Mouse (Mus musculus) liver, adult 2 months (tissue): Measurements from ENCODE around the gene Dop1a.

ENCODE experiments used
- CTCF ChIP-seq: fragments of 200-500 bp; IDR thresholded peaks from 2 replicates; pipeline ENCODE4 v1.5.1; 2011; ENCODE audit warnings: low read depth, low read length, control low read depth
- POLR2A ChIP-seq: fragments of 200-500 bp; IDR thresholded peaks from 2 replicates; pipeline ENCODE4 v1.6.1; 2011; ENCODE audit warnings: low read length, control low read depth; ENCODE audit not compliant: insufficient read depth; ENCODE audit errors: extremely low read depth

- TF ChIP-seq CTCF (peak; percentile 82), POLR2A (no peak)
Observed at GRCm38 (mm10) chr9:86583740-86584139, 116.8 kb downstream of the Dop1a start.
